Mouse (Mus musculus): ENCODE measurements around the gene Mlycd. TPM values are rescaled to one million over a fixed set of nuclear protein-coding genes. Genes with fewer than 3 reads are reported as not detected.

The Mlycd gene
- 13.5 and 14.8 TPM in 2 replicates for polyA plus RNA-seq (2012; rRNA removed)

DNA sequence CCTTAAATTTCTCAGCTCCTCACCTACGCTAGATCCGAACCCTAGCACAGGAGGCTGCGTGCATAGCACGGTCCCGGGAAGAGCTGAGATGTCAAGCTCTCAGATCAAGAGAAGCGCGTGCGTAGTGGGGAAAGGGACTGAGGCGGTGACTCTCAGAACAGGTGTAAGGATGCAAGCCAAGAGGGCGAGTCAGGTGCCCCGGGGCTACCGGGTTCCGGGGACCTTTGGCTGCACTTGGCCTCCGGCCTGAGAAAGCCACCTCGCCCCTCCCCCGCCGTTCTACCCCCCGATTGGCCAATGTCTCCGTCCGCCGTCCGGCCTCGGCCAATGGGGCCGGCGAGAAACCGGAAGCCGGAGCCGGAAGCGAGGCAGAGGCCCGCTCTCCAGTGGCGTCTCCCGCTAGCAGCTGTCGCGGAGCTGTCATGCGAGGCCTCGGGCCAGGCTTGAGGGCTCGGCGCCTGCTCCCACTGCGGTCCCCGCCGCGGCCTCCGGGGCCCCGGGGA is at the start of gene Mlycd:
Gene Mlycd (plus strand): TSS at position 355 of the 503 bp plus-strand sequence.

DNA sequence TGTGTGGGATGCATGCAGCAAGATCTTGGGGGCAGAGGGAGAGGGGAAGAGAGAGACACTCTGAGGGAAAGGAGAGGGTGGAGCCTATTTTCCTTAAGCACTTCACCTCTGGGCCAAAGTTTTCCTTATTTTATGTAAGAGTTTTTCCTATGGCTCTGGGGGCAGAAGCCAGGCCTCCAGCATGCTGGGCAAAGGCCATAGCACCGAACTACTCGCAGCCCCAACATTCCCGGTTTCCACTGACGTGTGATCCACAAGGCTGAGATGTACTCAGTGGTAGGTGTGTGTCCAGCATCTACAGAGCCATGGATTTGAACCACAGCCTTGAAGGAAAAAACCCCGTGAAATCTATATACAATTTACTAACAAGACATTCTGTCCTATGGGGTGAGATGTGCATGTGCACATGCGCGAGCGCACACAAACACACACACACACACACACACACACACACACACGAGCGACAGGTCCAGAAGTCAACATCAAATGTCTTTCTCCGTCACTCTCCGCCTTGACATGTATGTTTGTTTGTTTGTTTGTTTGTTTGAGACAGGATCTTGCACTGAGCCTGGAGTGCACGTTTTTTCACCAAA is 39.0 kb downstream of the Mlycd start, which contains the start of gene Osgin1:
Gene Osgin1 (plus strand): TSS at position 543 of the 593 bp plus-strand sequence.

DNA sequence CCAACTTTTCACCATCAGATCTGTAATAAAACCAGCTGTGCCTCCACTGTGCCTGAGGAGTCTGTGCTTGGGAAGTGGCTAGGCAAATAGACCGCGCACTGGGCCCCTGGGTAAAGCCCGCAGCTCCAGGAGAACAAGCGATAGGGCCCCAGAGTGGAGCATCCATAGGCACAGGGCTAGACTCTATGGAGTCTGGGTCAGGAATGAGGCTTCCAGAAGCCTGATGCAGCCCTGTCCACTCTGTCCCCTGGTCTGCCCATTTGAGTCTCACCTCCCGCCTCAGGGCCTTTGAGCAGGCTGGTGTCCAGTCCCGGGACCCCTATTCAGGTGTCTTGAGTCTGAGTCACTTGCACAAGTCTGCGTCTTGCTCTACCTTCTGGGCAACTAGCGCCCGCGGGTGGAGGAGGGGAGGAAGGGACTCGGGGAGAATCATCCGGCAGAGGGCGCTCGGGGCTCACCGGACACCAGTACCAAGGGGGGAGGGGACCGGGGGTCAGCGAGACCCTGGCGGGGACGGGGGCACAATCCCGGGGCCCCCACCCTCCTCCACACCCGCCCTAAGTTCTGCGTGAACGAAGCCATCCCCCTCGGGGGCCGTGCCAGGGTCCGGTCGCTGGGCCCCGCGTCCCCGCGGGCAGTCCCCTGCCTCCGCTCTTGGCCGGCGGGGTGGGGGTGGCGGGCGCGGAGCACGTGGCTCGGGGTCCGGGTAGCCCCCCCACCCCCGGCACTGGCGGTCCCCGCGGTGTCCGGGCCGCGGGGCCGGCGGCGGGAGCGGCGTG is 51.7 kb downstream of the Mlycd start, which contains the start of gene Necab2:
Gene Necab2 (plus strand): TSS at position 509 of the 779 bp plus-strand sequence.

Other genes with a start within 250 kb of the Mlycd start
- gene Hsbp1, start 50.4 kb upstream of the Mlycd start, polyA plus RNA-seq (2012; rRNA removed): 368 and 374 TPM in 2 replicates
- 0.29 and 0.84 TPM in 2 replicates for gene Osgin1, start 39.2 kb downstream of the Mlycd start, polyA plus RNA-seq (2012; rRNA removed)
- 34.0 and 35.3 TPM in 2 replicates for gene Necab2, start 51.8 kb downstream of the Mlycd start, polyA plus RNA-seq (2012; rRNA removed)
- 0.11 and 0.25 TPM in 2 replicates for gene Slc38a8, start 106.8 kb downstream of the Mlycd start, polyA plus RNA-seq (2012; rRNA removed)
- gene Mbtps1, start 163.9 kb downstream of the Mlycd start, polyA plus RNA-seq (2012; rRNA removed): 91.2 and 97.3 TPM in 2 replicates
- 69.1 and 77.0 TPM in 2 replicates for gene Hsdl1, start 180.3 kb downstream of the Mlycd start, polyA plus RNA-seq (2012; rRNA removed)
- gene Dnaaf1, start 180.4 kb downstream of the Mlycd start, polyA plus RNA-seq (2012; rRNA removed): 0.21 and 0.39 TPM in 2 replicates
- 23.0 and 25.1 TPM in 2 replicates for gene Taf1c, start 210.3 kb downstream of the Mlycd start, polyA plus RNA-seq (2012; rRNA removed)
- gene Adad2, start 217.9 kb downstream of the Mlycd start, polyA plus RNA-seq (2012; rRNA removed): 0.17 and 0.31 TPM in 2 replicates
- gene Kcng4, start 240.8 kb downstream of the Mlycd start, polyA plus RNA-seq (2012; rRNA removed): 0.07 and 0.09 TPM in 2 replicates